Mouse (Mus musculus): ENCODE data around the gene Tcl1b4. TPM values are rescaled to one million over a fixed set of nuclear protein-coding genes. Genes with fewer than 3 reads are reported as not detected.

Tcl1b4 gene
- polyA plus RNA-seq, 1 experiment from 2014 or later = not detected

- no peak for ATAC-seq (ENCODE audit: low read depth)
- 40% methylated on average over 16 of the region's 16 CpGs for WGBS
- Histone ChIP-seq H3K36me3 (ENCODE audit: control insufficient read depth, insufficient read depth, low read length) (no peaks in the 10 kb centered on the region), H3K27me3 (ENCODE audit: control insufficient read depth, insufficient read depth, low read length) (no peaks in the 10 kb centered on the region), H3K4me1 (ENCODE audit: control insufficient read depth, insufficient read depth, low read length) (no peaks in the 10 kb centered on the region), H3K9me3 (ENCODE audit: control insufficient read depth, low read length) (no peaks in the 10 kb centered on the region), H3K27ac (ENCODE audit: low read depth, low read length) (no peak overlapping the region), H3K4me3 (ENCODE audit: low read depth, low read length) (no peak overlapping the region), H3K4me2 (ENCODE audit: low read depth, low read length) (no peak overlapping the region), H3K9ac (replicated peaks; ENCODE audit: low read depth, low read length) (no peak overlapping the region)
These were observed 23.0 kb downstream of the Tcl1b4 start for GRCm38 (mm10) chr12:105224621-105225320.

- Histone ChIP-seq H3K27ac (ENCODE audit: low read depth, low read length) (no peak overlapping the region), H3K9me3 (ENCODE audit: control insufficient read depth, low read length) (no peaks in the 10 kb centered on the region), H3K4me1 (ENCODE audit: control insufficient read depth, insufficient read depth, low read length) (no peaks in the 10 kb centered on the region), H3K4me3 (ENCODE audit: low read depth, low read length) (no peak overlapping the region), H3K36me3 (ENCODE audit: control insufficient read depth, insufficient read depth, low read length) (no peaks in the 10 kb centered on the region), H3K4me2 (ENCODE audit: low read depth, low read length) (no peak overlapping the region), H3K9ac (replicated peaks; ENCODE audit: low read depth, low read length) (no peak overlapping the region), H3K27me3 (ENCODE audit: control insufficient read depth, insufficient read depth, low read length) (no peaks in the 10 kb centered on the region)
- ATAC-seq (ENCODE audit: low read depth) = no peak
- WGBS = 65% methylated on average over 11 of the region's 11 CpGs
These were observed 32.6 kb downstream of the Tcl1b4 start for GRCm38 (mm10) chr12:105234362-105234761.

- Histone ChIP-seq H3K4me3 (ENCODE audit: low read depth, low read length) (no peak overlapping the region), H3K36me3 (ENCODE audit: control insufficient read depth, insufficient read depth, low read length) (no peaks in the 10 kb centered on the region), H3K4me2 (ENCODE audit: low read depth, low read length) (no peak overlapping the region), H3K27me3 (ENCODE audit: control insufficient read depth, insufficient read depth, low read length) (no peaks in the 10 kb centered on the region), H3K9me3 (ENCODE audit: control insufficient read depth, low read length) (no peaks in the 10 kb centered on the region), H3K4me1 (ENCODE audit: control insufficient read depth, insufficient read depth, low read length) (no peaks in the 10 kb centered on the region), H3K9ac (replicated peaks; ENCODE audit: low read depth, low read length) (no peak overlapping the region), H3K27ac (ENCODE audit: low read depth, low read length) (no peak overlapping the region)
- ATAC-seq (ENCODE audit: low read depth) = no peak
- WGBS = 86% methylated on average over 3 of the region's 3 CpGs
These were observed 33.3 kb downstream of the Tcl1b4 start for GRCm38 (mm10) chr12:105235091-105235490.

- H3K4me3 ChIP-seq (ENCODE audit: low read depth, low read length) = no peak overlapping the region
- H3K4me1 ChIP-seq (ENCODE audit: control insufficient read depth, insufficient read depth, low read length) = no peaks in the 10 kb centered on the region
- ATAC-seq (ENCODE audit: low read depth) = no peak
- 52% methylated on average over 9 of the region's 9 CpGs for WGBS
- no peak overlapping the region for H3K4me2 ChIP-seq (ENCODE audit: low read depth, low read length)
- H3K9ac ChIP-seq (replicated peaks; ENCODE audit: low read depth, low read length) = no peak overlapping the region
- H3K27me3 ChIP-seq (ENCODE audit: control insufficient read depth, insufficient read depth, low read length) = no peaks in the 10 kb centered on the region
- H3K9me3 ChIP-seq (ENCODE audit: control insufficient read depth, low read length) = no peaks in the 10 kb centered on the region
- no peaks in the 10 kb centered on the region for H3K36me3 ChIP-seq (ENCODE audit: control insufficient read depth, insufficient read depth, low read length)
- H3K27ac ChIP-seq (ENCODE audit: low read depth, low read length) = no peak overlapping the region
These were observed 37.3 kb downstream of the Tcl1b4 start for GRCm38 (mm10) chr12:105239060-105239459.

- ATAC-seq (ENCODE audit: low read depth) = peak; percentile 65
- peak overlapping the region; percentile 35 for H3K4me2 ChIP-seq (ENCODE audit: low read depth, low read length)
- H3K4me3 ChIP-seq (ENCODE audit: low read depth, low read length) = no peak overlapping the region
- no peaks in the 10 kb centered on the region for H3K36me3 ChIP-seq (ENCODE audit: control insufficient read depth, insufficient read depth, low read length)
- peaks cover 19% of the 10 kb centered on the region for H3K4me1 ChIP-seq (ENCODE audit: control insufficient read depth, insufficient read depth, low read length)
- H3K27me3 ChIP-seq (ENCODE audit: control insufficient read depth, insufficient read depth, low read length) = no peaks in the 10 kb centered on the region
- WGBS = 3% methylated on average over 9 of the region's 9 CpGs
- no peak overlapping the region for H3K9ac ChIP-seq (replicated peaks; ENCODE audit: low read depth, low read length)
- no peaks in the 10 kb centered on the region for H3K9me3 ChIP-seq (ENCODE audit: control insufficient read depth, low read length)
- H3K27ac ChIP-seq (ENCODE audit: low read depth, low read length) = peak overlapping the region; percentile 16; the same call in 1 of the 2 replicates
These were observed 47.0 kb downstream of the Tcl1b4 start for GRCm38 (mm10) chr12:105248763-105249233.

- H3K27ac ChIP-seq (ENCODE audit: low read depth, low read length) = no peak overlapping the region
- H3K4me2 ChIP-seq (ENCODE audit: low read depth, low read length) = no peak overlapping the region
- no peaks in the 10 kb centered on the region for H3K27me3 ChIP-seq (ENCODE audit: control insufficient read depth, insufficient read depth, low read length)
- peaks cover 11% of the 10 kb centered on the region for H3K4me1 ChIP-seq (ENCODE audit: control insufficient read depth, insufficient read depth, low read length)
- 96% methylated on average over 3 of the region's 3 CpGs for WGBS
- H3K9ac ChIP-seq (replicated peaks; ENCODE audit: low read depth, low read length) = no peak overlapping the region
- H3K36me3 ChIP-seq (ENCODE audit: control insufficient read depth, insufficient read depth, low read length) = no peaks in the 10 kb centered on the region
- H3K9me3 ChIP-seq (ENCODE audit: control insufficient read depth, low read length) = no peaks in the 10 kb centered on the region
- H3K4me3 ChIP-seq (ENCODE audit: low read depth, low read length) = no peak overlapping the region
- no peak for ATAC-seq (ENCODE audit: low read depth)
These were observed 52.0 kb downstream of the Tcl1b4 start for GRCm38 (mm10) chr12:105253796-105254195.

Other genes with a start within 250 kb of the Tcl1b4 start
- gene Syne3, start 192.1 kb upstream of the Tcl1b4 start, polyA plus RNA-seq (2014; fragmentation: Nextera tagmentation; extraction: Ambion mirVana) = 0.23 and 0.26 TPM in 2 replicates
- 190 and 200 TPM in 2 replicates for gene Glrx5, start 169.3 kb upstream of the Tcl1b4 start, polyA plus RNA-seq (2014; fragmentation: Nextera tagmentation; extraction: Ambion mirVana)
- gene Tcl1b2, start 55.9 kb upstream of the Tcl1b4 start, polyA plus RNA-seq (2014; fragmentation: Nextera tagmentation; extraction: Ambion mirVana) = not detected in 2 replicates
- gene Tcl1b1, start 42.3 kb upstream of the Tcl1b4 start, polyA plus RNA-seq (2014; fragmentation: Nextera tagmentation; extraction: Ambion mirVana) = not detected in 2 replicates
- gene Tcl1b5, start 25.6 kb upstream of the Tcl1b4 start, polyA plus RNA-seq (2014; fragmentation: Nextera tagmentation; extraction: Ambion mirVana) = not detected in 2 replicates
- gene Tcl1b3, start 10.9 kb upstream of the Tcl1b4 start, polyA plus RNA-seq (2014; fragmentation: Nextera tagmentation; extraction: Ambion mirVana) = not detected in 2 replicates
- not detected in 2 replicates for gene Tcl1, start 20.8 kb downstream of the Tcl1b4 start, polyA plus RNA-seq (2014; fragmentation: Nextera tagmentation; extraction: Ambion mirVana)
- gene Tunar, start 131.9 kb downstream of the Tcl1b4 start, polyA plus RNA-seq (2014; fragmentation: Nextera tagmentation; extraction: Ambion mirVana) = 19.7 and 29.9 TPM in 2 replicates

Measured in neural tube, embryonic 14.5 days (tissue).